Mouse (Mus musculus) MEL (cell line): ENCODE measurements around the gene Ablim2.

Source experiments
- CTCF ChIP-seq, 3 experiments: IDR thresholded peaks in 2 of 3; conservative IDR thresholded peaks in 1 of 3; 2 replicates each; pipeline ENCODE4 v1.5.1; 2011 to 2012; ENCODE audit warnings: low read length in 3 of 3, low read depth in 2 of 3, mild to moderate bottlenecking in 2 of 3, improper control_type of control experiment in 1 of 3, inconsistent platforms in 1 of 3, mixed read lengths in 1 of 3, moderate library complexity in 1 of 3; ENCODE audit not compliant: control insufficient read depth in 1 of 3, insufficient read depth in 1 of 3, poor library complexity in 1 of 3, severe bottlenecking in 1 of 3
- GATA1 ChIP-seq: IDR thresholded peaks from 2 replicates; pipeline ENCODE4 v1.6.1; 2011; ENCODE audit warnings: low read depth, low read length, improper control_type of control experiment
- MAZ ChIP-seq: IDR thresholded peaks from 2 replicates; pipeline ENCODE4 v1.6.1; 2012; ENCODE audit warnings: low read depth, mild to moderate bottlenecking, inconsistent platforms, low read length, improper control_type of control experiment
- MEF2A ChIP-seq: IDR thresholded peaks from 2 replicates; pipeline ENCODE4 v1.6.1; 2014; ENCODE audit warnings: low read depth, mild to moderate bottlenecking, inconsistent platforms, low read length, improper control_type of control experiment; ENCODE audit not compliant: poor library complexity, insufficient replicate concordance, severe bottlenecking; ENCODE audit errors: extremely low read depth
- POLR2A ChIP-seq, 2 experiments: IDR thresholded peaks; 2 replicates each; pipeline ENCODE4 v1.6.1; 2011 to 2012; ENCODE audit warnings: low read length in 2 of 2, mild to moderate bottlenecking in 2 of 2, control low read depth in 1 of 2, improper control_type of control experiment in 1 of 2, low read depth in 1 of 2, moderate library complexity in 1 of 2; ENCODE audit not compliant: control insufficient read depth in 1 of 2, insufficient read depth in 1 of 2, poor library complexity in 1 of 2
- ZMIZ1 ChIP-seq: IDR thresholded peaks from 2 replicates; pipeline ENCODE4 v1.6.1; 2012; ENCODE audit warnings: low read depth, mild to moderate bottlenecking, inconsistent platforms, low read length, improper control_type of control experiment, moderate library complexity

DNA sequence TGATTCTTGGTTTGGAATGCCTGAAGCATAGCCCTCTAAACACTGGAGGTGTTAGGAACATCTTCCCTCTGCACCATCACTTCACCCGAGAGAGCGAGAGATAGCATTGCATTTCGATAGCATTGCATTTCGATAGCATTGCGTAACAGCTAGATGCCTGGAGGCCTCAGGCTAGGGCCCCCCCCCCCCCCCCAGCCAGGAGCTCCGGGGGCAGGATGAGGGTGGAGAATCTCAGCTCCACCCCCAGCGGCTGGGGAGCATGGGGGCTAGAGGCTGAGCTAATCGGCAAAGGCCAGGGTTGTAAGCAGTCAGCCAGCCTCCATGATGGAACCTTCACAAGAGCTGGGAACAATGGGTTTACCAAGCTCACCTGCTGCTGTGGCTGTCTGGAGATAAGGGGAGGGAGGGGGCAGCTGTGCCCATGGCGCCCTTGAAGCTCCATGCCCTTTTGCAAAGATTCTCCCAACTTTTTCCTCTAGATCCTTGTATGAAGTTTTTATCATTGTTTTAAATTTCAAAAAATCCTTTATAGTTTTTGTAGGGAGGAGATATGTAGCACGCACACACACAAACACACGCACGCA, 143.6 kb downstream of the Ablim2 start:
- TF ChIP-seq GATA1: no peak
- TF ChIP-seq MAZ: no peak
- no peak for TF ChIP-seq CTCF (IDR thresholded peaks at IDR 0.05 in 2 of 3, conservative IDR thresholded peaks at IDR 0.05 in 1 of 3; ENCODE audit: control insufficient read depth in 1 of 3, insufficient read depth in 1 of 3, low read depth in 2 of 3, low read length in 3 of 3, poor library complexity in 1 of 3, severe bottlenecking in 1 of 3)
- TF ChIP-seq POLR2A (IDR thresholded peaks at IDR 0.05; ENCODE audit: control insufficient read depth in 1 of 2, insufficient read depth in 1 of 2, low read depth in 1 of 2, low read length in 2 of 2, poor library complexity in 1 of 2): no peak
- TF ChIP-seq ZMIZ1: no peak
- TF ChIP-seq MEF2A: no peak
